Mouse (Mus musculus) lung, postnatal 14 days (tissue): ENCODE results near the gene C1ql1.
A peak's percentile ranks its signal among the peaks of the same experiment; 100 is the strongest.

Experiments
- DNase-seq: peaks from one replicate; pipeline ENCODE4 v3.0.0; 2021

Gene C1ql1

GRCm38 (mm10) chr11:102957692-102958091 is 11.2 kb upstream of the C1ql1 start:
- no peak for DNase-seq

- DNase-seq, result peak; percentile 57
Measured at GRCm38 (mm10) chr11:102956962-102957614, 10.6 kb upstream of the C1ql1 start.

GRCm38 (mm10) chr11:102952922-102953321 is 6.4 kb upstream of the C1ql1 start:
- DNase-seq, result no peak

GRCm38 (mm10) chr11:102948043-102948961 is 1.8 kb upstream of the C1ql1 start:
- no peak for DNase-seq

- DNase-seq, result no peak
Measured at GRCm38 (mm10) chr11:102946992-102947343, 480 bp upstream of the C1ql1 start.

- no peak for DNase-seq
Measured at GRCm38 (mm10) chr11:102945306-102946264, 903 bp downstream of the C1ql1 start.

- no peak for DNase-seq
Measured at GRCm38 (mm10) chr11:102941236-102941635, 5.3 kb downstream of the C1ql1 start.

- no peak for DNase-seq
Measured at GRCm38 (mm10) chr11:102939024-102939675, 7.3 kb downstream of the C1ql1 start.

- DNase-seq, result no peak
Measured at GRCm38 (mm10) chr11:102937529-102938182, 8.8 kb downstream of the C1ql1 start.

GRCm38 (mm10) chr11:102936272-102936671 is 10.2 kb downstream of the C1ql1 start:
- no peak for DNase-seq

- no peak for DNase-seq
Measured at GRCm38 (mm10) chr11:102930672-102931071, 15.8 kb downstream of the C1ql1 start.

GRCm38 (mm10) chr11:102925351-102925717 is 21.2 kb downstream of the C1ql1 start:
- peak; percentile 44 for DNase-seq

GRCm38 (mm10) chr11:102924557-102925350 is 21.7 kb downstream of the C1ql1 start, which contains the start of gene Kif18b:
TSS of gene Kif18b (minus strand) at chr11:102925124.
- DNase-seq, result peak; percentile 96

- no peak for DNase-seq
Measured at GRCm38 (mm10) chr11:102921491-102921890, 25.0 kb downstream of the C1ql1 start.

GRCm38 (mm10) chr11:102918077-102918476 is 28.4 kb downstream of the C1ql1 start:
- DNase-seq, result no peak

GRCm38 (mm10) chr11:102915380-102915779 is 31.1 kb downstream of the C1ql1 start:
- DNase-seq, result no peak

GRCm38 (mm10) chr11:102911376-102911775 is 35.1 kb downstream of the C1ql1 start:
- no peak for DNase-seq

- DNase-seq, result no peak
Measured at GRCm38 (mm10) chr11:102903654-102904053, 42.8 kb downstream of the C1ql1 start.

GRCm38 (mm10) chr11:102902107-102902506 is 44.4 kb downstream of the C1ql1 start:
- no peak for DNase-seq

- no peak for DNase-seq
Measured at GRCm38 (mm10) chr11:102901199-102901598, 45.3 kb downstream of the C1ql1 start.

GRCm38 (mm10) chr11:102900763-102901162 is 45.7 kb downstream of the C1ql1 start, which contains the start of gene Gfap:
TSS of gene Gfap (minus strand) at chr11:102900912.
- peak; percentile 89 for DNase-seq
